In the genomic region with DNA sequence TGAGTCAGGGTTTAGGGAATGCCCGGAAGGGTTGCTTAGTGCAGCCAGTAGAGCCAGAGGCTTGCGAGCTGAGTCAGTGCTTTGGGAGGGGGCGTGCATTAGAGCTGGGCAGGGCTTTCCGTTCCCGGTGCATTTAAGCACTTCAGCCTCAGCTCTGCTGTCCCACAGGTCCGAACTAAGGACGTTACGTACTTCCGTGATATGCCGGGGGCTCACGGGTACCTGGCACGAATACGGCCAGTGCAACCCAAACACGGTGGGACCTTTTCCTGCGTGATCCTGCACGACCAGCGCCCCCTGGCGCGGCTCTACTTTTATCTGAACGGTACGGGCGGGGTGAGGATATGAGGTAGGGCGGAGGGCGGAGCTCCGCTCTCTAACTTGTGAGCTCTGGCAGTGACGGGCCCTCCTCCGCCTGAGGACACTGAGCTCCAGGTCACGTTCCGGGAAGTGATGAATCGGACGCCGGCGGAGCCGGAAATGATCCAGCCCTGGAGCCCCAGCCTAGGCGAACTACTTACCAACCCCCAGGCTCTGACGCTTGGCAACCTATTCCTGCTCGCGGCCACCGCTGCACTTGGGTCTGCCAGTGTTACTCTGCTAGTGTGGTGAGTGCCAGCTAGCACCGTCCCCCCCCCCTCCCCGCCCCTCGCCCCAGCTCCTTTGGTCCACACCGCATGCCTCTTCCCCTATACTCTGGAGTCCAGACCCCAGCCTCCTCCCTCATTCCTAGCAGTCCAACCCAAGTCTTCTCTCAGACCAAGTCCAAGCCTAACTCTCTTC, we compare ENCODE assay signal across 8 mouse cellular contexts. TPM values are rescaled to one million over a fixed set of nuclear protein-coding genes. Genes with fewer than 3 reads are reported as not detected.
DNase-seq lines count a peak whose midpoint lies in the region; ATAC-seq and TF ChIP-seq lines count a peak whose summit lies in the region.

No protein-coding gene starts in this region.

- intact Hi-C loops in gastrocnemius, adult 2 months (cut with DNase I) = loop anchor here (1.0 to 10.0 kb wide), 5 partner anchors 12 to 773 kb away; partner anchors contain the start of genes Riok2 and Zfp960

- H3K9ac ChIP-seq in hindbrain, postnatal 0 days (replicated peaks; ENCODE audit: low read length) = peak overlapping the region; percentile 56

- peak; percentile 98 for DNase-seq in ZHBTc4 (ENCODE audit: low read depth, low spot score)
- DNase-seq in gastrocnemius, adult 2 months = peak; percentile 97
- peak; percentile 97 for DNase-seq in hindbrain, postnatal 0 days (ENCODE audit: low spot score)
- DNase-seq in left cerebral cortex, adult 8-10 months (ENCODE audit: low spot score in 2 of 2) = peak; percentile 97
- DNase-seq in right cerebral cortex, postnatal 10 days (ENCODE audit: low spot score in 2 of 2) = peak; percentile 96 to 97
- peak; percentile 93 for DNase-seq in urinary bladder, postnatal 25 days (ENCODE audit: low spot score)

- H3K27ac ChIP-seq in gastrocnemius, adult 2 months = peak overlapping the region; percentile 96
- peak overlapping the region; percentile 81 for H3K27ac ChIP-seq in hindbrain, postnatal 0 days

- H3K9me3 ChIP-seq in hindbrain, postnatal 0 days (ENCODE audit: low read length) = no peaks in the 10 kb centered on the region
- no peaks in the 10 kb centered on the region for H3K9me3 ChIP-seq in megakaryocyte, embryonic 14.5 days

- H3K4me3 ChIP-seq in gastrocnemius, adult 2 months = peak overlapping the region; percentile 83
- peak overlapping the region; percentile 45 for H3K4me3 ChIP-seq in hindbrain, postnatal 0 days (ENCODE audit: low read length)
- H3K4me3 ChIP-seq in megakaryocyte, embryonic 14.5 days (replicated peaks) = peak overlapping the region; percentile 94

- H3K4me2 ChIP-seq in hindbrain, postnatal 0 days (ENCODE audit: low read depth, low read length) = peak overlapping the region; percentile 63

- no peaks in the 10 kb centered on the region for H3K27me3 ChIP-seq in hindbrain, postnatal 0 days (ENCODE audit: insufficient read depth, low read length)
- no peaks in the 10 kb centered on the region for H3K27me3 ChIP-seq in megakaryocyte, embryonic 14.5 days (replicated peaks)

- peaks cover 9% of the 10 kb centered on the region; the same call in 1 of the 2 replicates for H3K4me1 ChIP-seq in hindbrain, postnatal 0 days (ENCODE audit: insufficient read depth, low read length)
- H3K4me1 ChIP-seq in megakaryocyte, embryonic 14.5 days = peaks cover 26% of the 10 kb centered on the region

- TF ChIP-seq CTCF in gastrocnemius, adult 2 months (IDR thresholded peaks at IDR 0.05) = peak; percentile 87
- peak; percentile 80 for TF ChIP-seq CTCF in hindbrain, postnatal 0 days (IDR thresholded peaks at IDR 0.05; ENCODE audit: low read depth)

- peak; percentile 97 for ATAC-seq in common myeloid progenitor, adult 5-6 weeks (replicated peaks; ENCODE audit: low read depth, poor library complexity, severe bottlenecking)
- ATAC-seq in hindbrain, postnatal 0 days = peak; percentile 98

- WGBS in hindbrain, postnatal 0 days = under 1% methylated on average over 43 of the region's 43 CpGs

- H3K36me3 ChIP-seq in hindbrain, postnatal 0 days (ENCODE audit: insufficient read depth, low read length) = peaks cover 5% of the 10 kb centered on the region; the same call in 1 of the 2 replicates
- H3K36me3 ChIP-seq in megakaryocyte, embryonic 14.5 days (replicated peaks; ENCODE audit: low read length) = peaks cover 26% of the 10 kb centered on the region

RNA-seq across cellular contexts. Expression of gene Spaca6, which starts 11.2 kb away (rescaled TPM):
- 0.19 and 0.87 TPM in 2 replicates for total RNA-seq in common myeloid progenitor, adult 5-6 weeks (2017)
- total RNA-seq in gastrocnemius, adult 2 months (2021) = 1 to 10 TPM; 8.4 to 8.9 TPM
- 22.8 and 29.8 TPM in 2 replicates for total RNA-seq in hindbrain, postnatal 0 days (2014; rRNA removed)
- 18.4 and 18.7 TPM in 2 replicates for polyA plus RNA-seq in hindbrain, postnatal 0 days (2015; fragmentation: Nextera tagmentation; extraction: Ambion mirVana)
- 10 to 100 TPM; 70.6 to 89.4 (median 76.6) TPM for total RNA-seq in left cerebral cortex, adult 8-10 months (2022)
- 5.5 TPM in 1 of 2 replicates, not detected in the other for polyA plus RNA-seq in megakaryocyte, embryonic 14.5 days (2012; ENCODE audit: insufficient read depth, low replicate concordance)

RNA-seq across cellular contexts. Expression of gene Has1, which starts 16.9 kb away (rescaled TPM):
- total RNA-seq in common myeloid progenitor, adult 5-6 weeks (2017) = not detected in 2 replicates
- total RNA-seq in gastrocnemius, adult 2 months (2021) = under 1 TPM; 0.13 to 0.22 TPM
- 0.07 and 1.4 TPM in 2 replicates for total RNA-seq in hindbrain, postnatal 0 days (2014; rRNA removed)
- polyA plus RNA-seq in hindbrain, postnatal 0 days (2015; fragmentation: Nextera tagmentation; extraction: Ambion mirVana) = 1.1 and 1.2 TPM in 2 replicates
- total RNA-seq in left cerebral cortex, adult 8-10 months (2022) = 1 to 10 TPM in 2 of 4 experiments, under 1 TPM in 2; 0.74 to 1.6 (median 1.00) TPM
- not detected in 2 replicates for polyA plus RNA-seq in megakaryocyte, embryonic 14.5 days (2012; ENCODE audit: insufficient read depth, low replicate concordance)

RNA-seq across cellular contexts. Expression of gene Fpr1, which starts 45.6 kb away (rescaled TPM):
- total RNA-seq in common myeloid progenitor, adult 5-6 weeks (2017) = 0.69 TPM in 1 of 2 replicates, not detected in the other
- not detected for total RNA-seq in gastrocnemius, adult 2 months (2021)
- total RNA-seq in hindbrain, postnatal 0 days (2014; rRNA removed) = not detected in 2 replicates
- not detected in 2 replicates for polyA plus RNA-seq in hindbrain, postnatal 0 days (2015; fragmentation: Nextera tagmentation; extraction: Ambion mirVana)
- not detected for total RNA-seq in left cerebral cortex, adult 8-10 months (2022)
- 0.76 TPM in 1 of 2 replicates, not detected in the other for polyA plus RNA-seq in megakaryocyte, embryonic 14.5 days (2012; ENCODE audit: insufficient read depth, low replicate concordance)

RNA-seq across cellular contexts. Expression of gene Fpr2, which starts 49.5 kb away (rescaled TPM):
- 0.50 and 1.6 TPM in 2 replicates for total RNA-seq in common myeloid progenitor, adult 5-6 weeks (2017)
- not detected for total RNA-seq in gastrocnemius, adult 2 months (2021)
- 1.5 TPM in 1 of 2 replicates, not detected in the other for total RNA-seq in hindbrain, postnatal 0 days (2014; rRNA removed)
- polyA plus RNA-seq in hindbrain, postnatal 0 days (2015; fragmentation: Nextera tagmentation; extraction: Ambion mirVana) = 0.32 and 0.41 TPM in 2 replicates
- not detected for total RNA-seq in left cerebral cortex, adult 8-10 months (2022)
- 1.1 TPM in 1 of 2 replicates, not detected in the other for polyA plus RNA-seq in megakaryocyte, embryonic 14.5 days (2012; ENCODE audit: insufficient read depth, low replicate concordance)

RNA-seq across cellular contexts. Expression of gene Fpr3, which starts 49.5 kb away (rescaled TPM):
- total RNA-seq in common myeloid progenitor, adult 5-6 weeks (2017) = not detected in 2 replicates
- not detected for total RNA-seq in gastrocnemius, adult 2 months (2021)
- total RNA-seq in hindbrain, postnatal 0 days (2014; rRNA removed) = not detected in 2 replicates
- not detected in 2 replicates for polyA plus RNA-seq in hindbrain, postnatal 0 days (2015; fragmentation: Nextera tagmentation; extraction: Ambion mirVana)
- not detected for total RNA-seq in left cerebral cortex, adult 8-10 months (2022)
- polyA plus RNA-seq in megakaryocyte, embryonic 14.5 days (2012; ENCODE audit: insufficient read depth, low replicate concordance) = not detected in 2 replicates

Comparison
In these comparisons a context has a peak if more than half of its experiments do, and no peak if none do; other contexts are left out.
1. Peak in every context shown above with its lines: DNase-seq, ATAC-seq, H3K4me3 ChIP-seq and H3K27ac ChIP-seq.